8 mouse cellular contexts compared by ENCODE assay signal in the genomic region with DNA sequence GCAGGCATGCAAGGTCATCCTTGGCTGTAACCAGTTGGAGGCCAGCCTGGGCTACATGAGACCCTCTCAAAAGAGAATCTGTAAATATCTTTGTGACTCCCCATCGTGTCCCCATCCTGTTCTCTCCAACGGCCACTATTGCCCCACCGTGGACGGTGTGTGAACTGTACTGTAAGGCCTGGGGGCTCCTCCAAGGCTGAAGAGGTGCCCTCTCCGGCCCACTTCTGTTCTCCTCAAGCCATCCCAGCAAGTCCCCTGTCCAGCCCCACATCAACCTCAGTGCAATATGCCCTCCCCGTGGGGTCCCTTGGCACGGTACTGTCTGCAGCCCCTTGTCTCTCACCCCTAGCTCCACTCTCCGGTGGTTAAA. TPM values are rescaled to one million over a fixed set of nuclear protein-coding genes. Genes with fewer than 3 reads are reported as not detected.
DNase-seq lines count a peak whose midpoint lies in the region; ATAC-seq and TF ChIP-seq lines count a peak whose summit lies in the region.

No protein-coding gene starts in this region.

- no peaks in the 10 kb centered on the region for H3K27me3 ChIP-seq in forebrain, embryonic 11.5 days (ENCODE audit: control insufficient read depth, insufficient read depth, low read length)
- H3K27me3 ChIP-seq in small intestine, adult 2 months (ENCODE audit: control insufficient read depth, insufficient read depth, low read length): no peaks in the 10 kb centered on the region

- no peaks in the 10 kb centered on the region for H3K9me3 ChIP-seq in forebrain, embryonic 11.5 days (ENCODE audit: control insufficient read depth, low read length)

- peak overlapping the region; percentile 79 for H3K4me2 ChIP-seq in forebrain, embryonic 11.5 days (ENCODE audit: low read depth, low read length, severe bottlenecking)

- peak overlapping the region; percentile 59 for H3K9ac ChIP-seq in forebrain, embryonic 11.5 days (ENCODE audit: low read length)

- no peak for TF ChIP-seq POLR2A in small intestine, adult 2 months (IDR thresholded peaks at IDR 0.05; ENCODE audit: low read depth, low read length)

- WGBS in forebrain, embryonic 11.5 days: 49% methylated on average over 8 of the region's 8 CpGs
- 29% methylated on average over 8 of the region's 8 CpGs for WGBS in small intestine, adult 2 months

- H3K4me1 ChIP-seq in forebrain, embryonic 11.5 days (replicated peaks; ENCODE audit: control insufficient read depth, insufficient read depth, low read length): peaks cover 20% of the 10 kb centered on the region
- H3K4me1 ChIP-seq in small intestine, adult 2 months (ENCODE audit: control insufficient read depth, insufficient read depth, insufficient read length, low read length): peaks cover 30% of the 10 kb centered on the region

- H3K4me3 ChIP-seq in forebrain, embryonic 11.5 days (ENCODE audit: low read depth, low read length): peak overlapping the region; percentile 93
- peak overlapping the region; percentile 65; the same call in 1 of the 2 replicates for H3K4me3 ChIP-seq in small intestine, adult 2 months (ENCODE audit: low read depth, low read length)

- ATAC-seq in forebrain, embryonic 11.5 days (replicated peaks; ENCODE audit: low FRiP score): no peak

- intact Hi-C loops in left cerebral cortex, postnatal 14 days (cut with DNase I): no loop called here

- no peak for TF ChIP-seq CTCF in small intestine, adult 2 months (IDR thresholded peaks at IDR 0.05; ENCODE audit: extremely low read depth, insufficient read length, insufficient replicate concordance, low read depth, low read length)

- peaks cover 10% of the 10 kb centered on the region; the same call in 1 of the 2 replicates for H3K36me3 ChIP-seq in forebrain, embryonic 11.5 days (ENCODE audit: control insufficient read depth, insufficient read depth, low read length)
- peaks cover 20% of the 10 kb centered on the region for H3K36me3 ChIP-seq in small intestine, adult 2 months (ENCODE audit: control insufficient read depth, insufficient read depth, low read length)

- no peak overlapping the region for H3K27ac ChIP-seq in forebrain, embryonic 11.5 days (ENCODE audit: low read depth, low read length)
- peak overlapping the region; percentile 91; the same call in 1 of the 2 replicates for H3K27ac ChIP-seq in small intestine, adult 2 months (ENCODE audit: insufficient read depth, low read depth, low read length)

- peak; percentile 61 to 69 for DNase-seq in layer of hippocampus, postnatal 10 days (ENCODE audit: low spot score in 2 of 2)
- DNase-seq in layer of hippocampus, postnatal 14 days (ENCODE audit: low spot score in 2 of 2): no peak
- peak; percentile 67 for DNase-seq in MN1 (ENCODE audit: low spot score)
- no peak for DNase-seq in forebrain, embryonic 11.5 days (ENCODE audit: low spot score)
- DNase-seq in kidney, postnatal 4 days: peak; percentile 51 to 59
- DNase-seq in left cerebral cortex, postnatal 14 days (ENCODE audit: low spot score in 2 of 2): no peak
- no peak for DNase-seq in natural killer cell, adult 2 months (ENCODE audit: low spot score in 2 of 2)

RNA-seq across cellular contexts. Expression of gene Cactin, which starts 1.6 kb away (rescaled TPM):
- 10 to 100 TPM; 24.7 to 25.6 TPM for total RNA-seq in layer of hippocampus, postnatal 10 days (2021)
- total RNA-seq in layer of hippocampus, postnatal 14 days (2021): 10 to 100 TPM; 22.4 to 25.8 TPM
- polyA plus RNA-seq in forebrain, embryonic 11.5 days (2014; fragmentation: Nextera tagmentation; extraction: Ambion mirVana): 51.2 and 53.2 TPM in 2 replicates
- polyA plus RNA-seq in small intestine, adult 2 months (2012; rRNA removed): 16.6 and 29.2 TPM in 2 replicates
- total RNA-seq in left cerebral cortex, postnatal 14 days (2021): 10 to 100 TPM; 25.1 to 27.2 TPM

RNA-seq across cellular contexts. Expression of gene Tbxa2r, which starts 9.2 kb away (rescaled TPM):
- total RNA-seq in layer of hippocampus, postnatal 10 days (2021): 1 to 10 TPM; 1.9 to 2.9 TPM
- 1 to 10 TPM; 1.8 to 2.2 TPM for total RNA-seq in layer of hippocampus, postnatal 14 days (2021)
- 1.9 and 2.6 TPM in 2 replicates for polyA plus RNA-seq in forebrain, embryonic 11.5 days (2014; fragmentation: Nextera tagmentation; extraction: Ambion mirVana)
- 10.0 and 10.2 TPM in 2 replicates for polyA plus RNA-seq in small intestine, adult 2 months (2012; rRNA removed)
- 1 to 10 TPM; 1.3 to 1.5 TPM for total RNA-seq in left cerebral cortex, postnatal 14 days (2021)

RNA-seq across cellular contexts. Expression of gene Gipc3, which starts 23.8 kb away (rescaled TPM):
- 1 to 10 TPM in 1 of 2 experiments, under 1 TPM in 1; 0.94 to 1.2 TPM for total RNA-seq in layer of hippocampus, postnatal 10 days (2021)
- 1 to 10 TPM; 1.4 to 1.5 TPM for total RNA-seq in layer of hippocampus, postnatal 14 days (2021)
- 0.07 TPM in 1 of 2 replicates, not detected in the other for polyA plus RNA-seq in forebrain, embryonic 11.5 days (2014; fragmentation: Nextera tagmentation; extraction: Ambion mirVana)
- polyA plus RNA-seq in small intestine, adult 2 months (2012; rRNA removed): 0.67 and 1.2 TPM in 2 replicates
- total RNA-seq in left cerebral cortex, postnatal 14 days (2021): under 1 TPM; 0.51 to 0.97 TPM

RNA-seq across cellular contexts. Expression of gene Pip5k1c, which starts 26.6 kb away (rescaled TPM):
- 100 to 1,000 TPM; 305 to 311 TPM for total RNA-seq in layer of hippocampus, postnatal 10 days (2021)
- total RNA-seq in layer of hippocampus, postnatal 14 days (2021): 100 to 1,000 TPM; 330 to 352 TPM
- 74.1 and 74.9 TPM in 2 replicates for polyA plus RNA-seq in forebrain, embryonic 11.5 days (2014; fragmentation: Nextera tagmentation; extraction: Ambion mirVana)
- 26.1 and 50.8 TPM in 2 replicates for polyA plus RNA-seq in small intestine, adult 2 months (2012; rRNA removed)
- 100 to 1,000 TPM; 391 to 396 TPM for total RNA-seq in left cerebral cortex, postnatal 14 days (2021)

RNA-seq across cellular contexts. Expression of gene Tjp3, which starts 27.9 kb away (rescaled TPM):
- total RNA-seq in layer of hippocampus, postnatal 10 days (2021): 1 to 10 TPM; 1.4 to 2.3 TPM
- 1 to 10 TPM; 1.6 to 2.5 TPM for total RNA-seq in layer of hippocampus, postnatal 14 days (2021)
- polyA plus RNA-seq in forebrain, embryonic 11.5 days (2014; fragmentation: Nextera tagmentation; extraction: Ambion mirVana): 10.1 and 11.9 TPM in 2 replicates
- polyA plus RNA-seq in small intestine, adult 2 months (2012; rRNA removed): 124 and 239 TPM in 2 replicates
- under 1 TPM; 0.15 to 0.47 TPM for total RNA-seq in left cerebral cortex, postnatal 14 days (2021)

Comparison
In these comparisons a context has a peak if more than half of its experiments do, and no peak if none do; other contexts are left out.
1. DNase-seq: peak in layer of hippocampus, postnatal 10 days (2 of 2), MN1 (single experiment) and kidney, postnatal 4 days (2 of 2); none in layer of hippocampus, postnatal 14 days (0 of 2), forebrain, embryonic 11.5 days (single experiment), left cerebral cortex, postnatal 14 days (0 of 2) and natural killer cell, adult 2 months (0 of 2).